Mouse (Mus musculus) liver, adult 2 months (tissue): ENCODE measurements around the gene Adk.

ENCODE experiments used
- CTCF ChIP-seq: fragments of 200-500 bp; IDR thresholded peaks from 2 replicates; pipeline ENCODE4 v1.5.1; 2011; ENCODE audit warnings: low read depth, low read length, control low read depth
- POLR2A ChIP-seq: fragments of 200-500 bp; IDR thresholded peaks from 2 replicates; pipeline ENCODE4 v1.6.1; 2011; ENCODE audit warnings: low read length, control low read depth; ENCODE audit not compliant: insufficient read depth; ENCODE audit errors: extremely low read depth

DNA sequence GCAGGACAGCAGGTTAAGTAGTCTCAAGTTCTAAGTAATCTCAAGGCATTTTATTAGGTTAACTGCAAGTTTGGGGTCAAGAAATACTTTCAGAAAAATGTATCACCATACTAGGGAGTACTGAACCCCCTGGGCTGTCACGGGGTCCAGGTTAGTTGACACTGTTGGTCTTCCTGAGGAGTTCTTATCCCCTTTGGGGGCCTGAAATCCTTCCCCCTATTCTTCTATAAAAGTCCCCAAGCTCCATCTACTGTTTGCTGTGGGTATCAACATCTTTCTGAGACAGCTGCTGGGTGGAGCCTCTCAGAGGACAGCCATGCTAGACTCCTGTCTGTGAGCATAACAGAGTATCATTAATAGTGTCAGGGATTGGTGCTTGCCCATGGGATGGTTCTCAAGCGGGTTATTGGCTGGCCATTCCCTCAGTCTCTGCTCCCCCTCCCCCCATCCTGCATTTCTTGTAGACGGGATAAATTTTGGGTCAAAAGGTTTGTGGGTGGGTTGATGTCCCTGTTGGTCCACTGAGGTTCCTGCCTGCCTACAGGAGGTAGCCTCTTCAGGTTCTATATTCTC, 63.6 kb downstream of the Adk start:
- no peak for TF ChIP-seq POLR2A
- TF ChIP-seq CTCF, result no peak
